In the genomic region with DNA sequence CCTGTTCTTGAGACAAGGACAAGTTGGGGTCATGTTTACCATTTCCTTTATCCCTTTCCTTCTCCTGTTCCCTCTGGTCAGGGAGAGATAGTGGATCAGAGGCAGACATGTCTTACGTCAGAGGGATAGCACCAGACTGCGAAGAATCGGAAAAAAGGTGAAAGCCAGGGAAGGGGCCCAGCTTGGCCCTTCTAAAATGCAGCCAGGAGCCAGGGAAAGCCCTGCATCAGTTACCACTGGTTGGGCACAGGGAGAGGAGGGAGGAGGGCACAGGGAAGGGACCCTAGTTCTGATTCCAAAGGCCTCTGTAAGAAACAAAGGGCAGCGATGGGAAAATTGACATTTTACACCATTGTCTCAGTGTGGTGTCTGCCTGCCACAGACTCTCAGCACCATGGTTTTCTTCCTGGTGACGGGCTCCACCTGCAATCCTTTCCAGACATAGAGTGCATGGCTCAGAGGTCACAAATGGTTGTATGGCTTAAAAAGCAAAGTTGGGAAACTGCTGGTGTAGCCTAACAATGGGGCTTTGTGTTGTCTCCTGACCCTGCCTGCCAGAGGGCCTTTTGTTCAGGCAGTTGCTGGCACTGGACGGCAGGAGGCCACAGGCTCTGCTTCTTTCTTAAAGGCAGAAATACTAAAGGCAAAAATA, we compare ENCODE assay signal across 13 mouse cellular contexts.
DNase-seq lines count a peak whose midpoint lies in the region; ATAC-seq and TF ChIP-seq lines count a peak whose summit lies in the region.
"Had no signal": no experiment of that assay in that cellular context is flagged by ENCODE, and none has a peak within 500 bp of the region (broad histone marks: within the 10 kb centered on the region; RNA-seq: fewer than 3 reads in every experiment).

No protein-coding gene starts in this region.

- H3K9me3 ChIP-seq in lung, embryonic 16.5 days (ENCODE audit: control insufficient read depth, low read length), result no peaks in the 10 kb centered on the region
- H3K9me3 ChIP-seq in embryonic facial prominence, embryonic 10.5 days, result peaks cover 2% of the 10 kb centered on the region; the same call in 1 of the 2 replicates
- H3K9me3 ChIP-seq in hindbrain, postnatal 0 days (ENCODE audit: low read length), result no peaks in the 10 kb centered on the region
- H3K9me3 ChIP-seq in neural tube, embryonic 12.5 days, result peaks cover 4% of the 10 kb centered on the region; the same call in 1 of the 2 replicates
- H3K9me3 ChIP-seq: kidney, embryonic 15.5 days had no signal

- H3K4me3 ChIP-seq in lung, embryonic 16.5 days (ENCODE audit: low read length), result no peak overlapping the region
- H3K4me3 ChIP-seq in embryonic facial prominence, embryonic 10.5 days, result no peak overlapping the region
- H3K4me3 ChIP-seq in hindbrain, postnatal 0 days (ENCODE audit: low read length), result no peak overlapping the region
- no peak overlapping the region for H3K4me3 ChIP-seq in neural tube, embryonic 12.5 days
- H3K4me3 ChIP-seq: kidney, embryonic 15.5 days had no signal

- no peak overlapping the region for H3K4me2 ChIP-seq in lung, embryonic 16.5 days (ENCODE audit: low read depth, low read length)
- H3K4me2 ChIP-seq in hindbrain, postnatal 0 days (ENCODE audit: low read depth, low read length), result no peak overlapping the region
- no peak overlapping the region for H3K4me2 ChIP-seq in neural tube, embryonic 12.5 days (replicated peaks)
- H3K4me2 ChIP-seq: kidney, embryonic 15.5 days had no signal

- no peak overlapping the region for H3K27ac ChIP-seq in lung, embryonic 16.5 days (ENCODE audit: low read length)
- H3K27ac ChIP-seq in embryonic facial prominence, embryonic 10.5 days (replicated peaks), result peak overlapping the region; percentile 73
- H3K27ac ChIP-seq in hindbrain, postnatal 0 days, result no peak overlapping the region
- H3K27ac ChIP-seq in neural tube, embryonic 12.5 days, result no peak overlapping the region
- H3K27ac ChIP-seq: kidney, embryonic 15.5 days had no signal

- H3K27me3 ChIP-seq in lung, embryonic 16.5 days (ENCODE audit: control insufficient read depth, insufficient read depth, low read depth, low read length), result no peaks in the 10 kb centered on the region
- peaks cover 14% of the 10 kb centered on the region for H3K27me3 ChIP-seq in embryonic facial prominence, embryonic 10.5 days (replicated peaks; ENCODE audit: low read depth, poor library complexity, severe bottlenecking)
- H3K27me3 ChIP-seq in hindbrain, postnatal 0 days (ENCODE audit: insufficient read depth, low read length), result no peaks in the 10 kb centered on the region
- no peaks in the 10 kb centered on the region for H3K27me3 ChIP-seq in neural tube, embryonic 12.5 days (replicated peaks)

- ATAC-seq in lung, embryonic 16.5 days (ENCODE audit: low read depth), result 0 out of 2 replicates have a peak, but pooled peaks have one; percentile 36
- ATAC-seq in hindbrain, postnatal 0 days, result no peak
- ATAC-seq in neural tube, embryonic 12.5 days (ENCODE audit: low FRiP score, low read depth), result 0 out of 2 replicates have a peak, but pooled peaks have one; percentile 14

- H3K4me1 ChIP-seq in lung, embryonic 16.5 days (replicated peaks; ENCODE audit: control insufficient read depth, insufficient read depth, low read length), result no peaks in the 10 kb centered on the region
- H3K4me1 ChIP-seq in embryonic facial prominence, embryonic 10.5 days, result peaks cover 39% of the 10 kb centered on the region
- H3K4me1 ChIP-seq in hindbrain, postnatal 0 days (ENCODE audit: insufficient read depth, low read length), result 0 out of 2 replicates have a peak, but pooled peaks cover 5% of the 10 kb centered on the region
- H3K4me1 ChIP-seq in neural tube, embryonic 12.5 days, result peaks cover 38% of the 10 kb centered on the region

- no peak overlapping the region for H3K9ac ChIP-seq in lung, embryonic 16.5 days (ENCODE audit: low read length)
- H3K9ac ChIP-seq in hindbrain, postnatal 0 days (replicated peaks; ENCODE audit: low read length), result no peak overlapping the region
- H3K9ac ChIP-seq in neural tube, embryonic 12.5 days, result no peak overlapping the region
- H3K9ac ChIP-seq: kidney, embryonic 15.5 days had no signal

- TF ChIP-seq CTCF in hindbrain, postnatal 0 days (IDR thresholded peaks at IDR 0.05; ENCODE audit: low read depth), result peak; percentile 51

- no peak for DNase-seq in lung, postnatal 25 days (ENCODE audit: low spot score)
- DNase-seq in embryonic facial prominence, embryonic 10.5 days (ENCODE audit: low spot score), result peak; percentile 62
- DNase-seq in hindbrain, postnatal 0 days (ENCODE audit: low spot score), result peak; percentile 33
- no peak for DNase-seq in urinary bladder, adult 2 months (ENCODE audit: low spot score)
- no peak for DNase-seq in kidney, postnatal 36 days
- no peak for DNase-seq in urinary bladder, postnatal 10 days (ENCODE audit: low spot score)
- DNase-seq: cerebellum, adult 9-11 months; heart, postnatal 14 days; lung, adult 18-20 months; right cerebral cortex, adult 18-20 months had no signal

- H3K36me3 ChIP-seq in lung, embryonic 16.5 days (ENCODE audit: control insufficient read depth, insufficient read depth, low read length), result no peaks in the 10 kb centered on the region
- H3K36me3 ChIP-seq in embryonic facial prominence, embryonic 10.5 days (replicated peaks), result no peaks in the 10 kb centered on the region
- H3K36me3 ChIP-seq in hindbrain, postnatal 0 days (ENCODE audit: insufficient read depth, low read length), result no peaks in the 10 kb centered on the region
- H3K36me3 ChIP-seq in neural tube, embryonic 12.5 days, result no peaks in the 10 kb centered on the region
- H3K36me3 ChIP-seq: kidney, embryonic 15.5 days had no signal

- 49% methylated on average over 6 of the region's 6 CpGs for WGBS in lung, embryonic 16.5 days
- 19% methylated on average over 6 of the region's 6 CpGs for WGBS in embryonic facial prominence, embryonic 10.5 days
- WGBS in hindbrain, postnatal 0 days, result 41% methylated on average over 6 of the region's 6 CpGs
- 20% methylated on average over 6 of the region's 6 CpGs for WGBS in neural tube, embryonic 12.5 days

Comparison
In these comparisons a context has a peak if more than half of its experiments do, and no peak if none do; other contexts are left out.
1. DNase-seq: peak in embryonic facial prominence, embryonic 10.5 days (single experiment) and hindbrain, postnatal 0 days (single experiment); none in lung, postnatal 25 days (single experiment), urinary bladder, adult 2 months (single experiment), kidney, postnatal 36 days (0 of 2) and urinary bladder, postnatal 10 days (single experiment).